Mouse (Mus musculus): ENCODE results near the gene Tuba1b.

DNA sequence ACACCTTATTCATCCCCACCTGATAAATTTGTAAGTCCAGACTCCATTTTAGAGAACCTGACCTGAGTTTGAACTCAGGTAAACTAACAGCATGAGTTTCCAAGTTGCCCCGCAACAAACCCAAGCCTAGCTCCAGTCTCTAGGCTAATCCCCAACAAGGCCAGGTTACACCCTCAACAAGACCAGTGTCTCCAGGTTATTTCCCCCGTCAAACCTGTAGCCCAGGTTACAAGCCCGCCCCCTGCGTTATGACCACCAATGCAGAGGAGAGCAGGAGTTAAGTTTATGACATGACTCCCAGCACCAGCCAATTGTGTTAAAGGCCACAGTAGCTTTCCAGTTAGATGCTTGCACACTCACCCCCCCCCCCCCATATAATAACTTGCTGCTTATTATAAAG lies 8.8 kb upstream of the Tuba1b start:
- TF ChIP-seq CTCF (IDR thresholded peaks at IDR 0.05; ENCODE audit: low read depth) (no peak), EP300 (IDR thresholded peaks at IDR 0.05; ENCODE audit: low read depth) (no peak)
